Mouse (Mus musculus) hindbrain, embryonic 13.5 days (tissue): ENCODE measurements around the gene Hadhb. TPM values are rescaled to one million over a fixed set of nuclear protein-coding genes. Genes with fewer than 3 reads are reported as not detected.

Source experiments
- ATAC-seq: fragments of 200-750 bp; cut with Nextera tagmentation; 2 replicates; pipeline ENCODE4 v1.8.0; 2017; ENCODE audit warnings: moderate TSS enrichment; ENCODE audit not compliant: low FRiP score
- H3K27ac ChIP-seq: fragments of 300-500 bp; sonication (generic); 2 replicates; pipeline ENCODE4 v1.5.1; 2015; ENCODE audit warnings: inconsistent platforms, mild to moderate bottlenecking, moderate library complexity
- H3K27me3 ChIP-seq: fragments of 300-500 bp; sonication (generic); 2 replicates; pipeline ENCODE4 v1.6.1; 2015; ENCODE audit warnings: mild to moderate bottlenecking, inconsistent platforms
- H3K36me3 ChIP-seq: fragments of 300-500 bp; sonication (generic); 2 replicates; pipeline ENCODE4 v1.6.1; 2015; ENCODE audit warnings: mild to moderate bottlenecking, inconsistent platforms
- H3K4me1 ChIP-seq: fragments of 300-500 bp; sonication (generic); replicated peaks from 2 replicates; pipeline ENCODE4 v1.6.1; 2015; ENCODE audit warnings: inconsistent platforms
- H3K4me2 ChIP-seq: fragments of 300-500 bp; sonication (generic); 2 replicates; pipeline ENCODE4 v1.6.1; 2015; ENCODE audit warnings: inconsistent platforms, mild to moderate bottlenecking, moderate library complexity
- H3K4me3 ChIP-seq: fragments of 300-500 bp; sonication (generic); 2 replicates; pipeline ENCODE4 v1.5.1; 2015; ENCODE audit warnings: mild to moderate bottlenecking, inconsistent platforms
- H3K9ac ChIP-seq: fragments of 300-500 bp; sonication (generic); 2 replicates; pipeline ENCODE4 v1.6.1; 2015; ENCODE audit warnings: mild to moderate bottlenecking, inconsistent platforms
- H3K9me3 ChIP-seq: fragments of 300-500 bp; sonication (generic); 2 replicates; pipeline ENCODE4 v1.6.1; 2016; ENCODE audit warnings: inconsistent platforms
- WGBS: fragments of 180-500 bp; shearing (Covaris S2); methylation state at CpG from one replicate; pipeline ENCODE4 v1.1.7; 2015; 5-methylcytosine and 5-hydroxymethylcytosine counted together
- microRNA counts: library from miRNA; unstranded; fragments of <30 nt; microRNA quantifications from one replicate; lab custom pipeline; 2016
- microRNA-seq: library from miRNA; unstranded; fragments of <30 nt; microRNA quantifications from one replicate; pipeline ENCODE4, GENCODE M21; 2016
- polyA plus RNA-seq: library from polyadenylated mRNA; unstranded; fragments of >200 nt; fragmentation: Nextera tagmentation; extraction: Ambion mirVana; gene quantifications from 2 replicates; pipeline ENCODE4 v1.2.1, GENCODE M21; 2015

The Hadhb gene
- polyA plus RNA-seq, 1 experiment from 2014 or later = 70.7 TPM

- Histone ChIP-seq H3K27me3 (no peaks in the 10 kb centered on the region), H3K27ac (peak overlapping the region; percentile 90), H3K9ac (peak overlapping the region; percentile 81), H3K36me3 (peaks cover 9% of the 10 kb centered on the region), H3K4me2 (peak overlapping the region; percentile 89), H3K9me3 (no peaks in the 10 kb centered on the region), H3K4me1 (peaks cover 36% of the 10 kb centered on the region), H3K4me3 (peak overlapping the region; percentile 75)
- no peak; the same call in 1 of the 2 replicates for ATAC-seq
- 41% methylated on average over 16 of the region's 16 CpGs for WGBS
Observed at GRCm38 (mm10) chr5:30231891-30232270, 76.8 kb downstream of the Hadhb start.

GRCm38 (mm10) chr5:30232271-30232971 lies 77.4 kb downstream of the Hadhb start, which contains the start of gene Selenoi:
TSS of gene Selenoi (plus strand) at chr5:30232581.
- H3K4me3 ChIP-seq = peak within 1 kb of the TSS; percentile 75
- H3K4me2 ChIP-seq = peak within 1 kb of the TSS; percentile 89
- under 1% methylated on average over 71 of the region's 71 CpGs for WGBS
- H3K27ac ChIP-seq = peak within 1 kb of the TSS; percentile 95
- H3K9me3 ChIP-seq = no peaks in the 10 kb centered on the region
- no peaks in the 10 kb centered on the region for H3K27me3 ChIP-seq
- peak; percentile 99 for ATAC-seq
- H3K9ac ChIP-seq = peak within 1 kb of the TSS; percentile 91
- peaks cover 9% of the 10 kb centered on the region for H3K36me3 ChIP-seq
- H3K4me1 ChIP-seq = peaks cover 36% of the 10 kb centered on the region

- H3K9ac ChIP-seq = peak overlapping the region; percentile 91
- H3K27ac ChIP-seq = peak overlapping the region; percentile 95
- H3K4me1 ChIP-seq = peaks cover 36% of the 10 kb centered on the region
- H3K27me3 ChIP-seq = no peaks in the 10 kb centered on the region
- no peak for ATAC-seq
- peaks cover 9% of the 10 kb centered on the region for H3K36me3 ChIP-seq
- WGBS = 3% methylated on average over 15 of the region's 15 CpGs
- H3K4me3 ChIP-seq = peak overlapping the region; percentile 75
- peak overlapping the region; percentile 89 for H3K4me2 ChIP-seq
- no peaks in the 10 kb centered on the region for H3K9me3 ChIP-seq
Observed at GRCm38 (mm10) chr5:30233042-30233441, 78.0 kb downstream of the Hadhb start.

DNA sequence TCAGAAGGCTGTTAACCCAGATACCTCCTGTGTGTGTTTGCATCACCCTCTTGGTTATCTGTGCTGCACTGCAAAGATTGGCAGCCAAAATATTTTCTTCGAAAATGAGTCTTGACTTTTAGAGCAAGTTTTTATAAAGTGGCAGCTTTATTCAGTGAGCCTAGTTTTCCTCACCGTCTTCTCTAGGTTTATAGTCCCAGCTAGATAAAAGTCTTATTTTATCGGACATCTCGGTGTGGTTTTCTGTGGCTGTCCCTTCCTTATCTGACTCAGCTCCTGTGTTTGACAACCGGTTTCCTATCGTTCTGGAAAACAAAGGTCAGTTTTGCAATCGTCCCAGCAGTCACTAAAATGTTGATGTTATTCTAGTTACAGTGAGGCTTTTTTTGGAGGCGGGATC lies 78.9 kb downstream of the Hadhb start:
- 65% methylated on average over 8 of the region's 8 CpGs for WGBS
- peak overlapping the region; percentile 91 for H3K9ac ChIP-seq

More for the DNA sequence above, 78.9 kb downstream of the Hadhb start:
- no peak for ATAC-seq
- Histone ChIP-seq H3K4me2 (peak overlapping the region; percentile 89), H3K36me3 (peaks cover 9% of the 10 kb centered on the region), H3K27me3 (no peaks in the 10 kb centered on the region), H3K4me3 (peak overlapping the region; percentile 75), H3K9me3 (no peaks in the 10 kb centered on the region), H3K4me1 (peaks cover 36% of the 10 kb centered on the region), H3K27ac (no peak overlapping the region)

MicroRNAs within 50 kb of the gene (microRNA counts, 519-probe panel; counts per million panel counts)
- 51.3 counts per million for microRNA mmu-miR-1960 (lab: Ali Mortazavi, UCI)

Small RNA genes lying within 50 kb of the gene (microRNA-seq; reads per million reads assigned to microRNA genes)
- 1.2 reads per million for gene Mir1960

Other genes with a start within 250 kb of the Hadhb start
- not detected in 2 replicates for gene Il6, start 142.1 kb upstream of the Hadhb start, polyA plus RNA-seq
- 67.9 and 68.8 TPM in 2 replicates for gene Tyms, start 81.6 kb upstream of the Hadhb start, polyA plus RNA-seq
- 14.0 and 15.0 TPM in 2 replicates for gene Garem2, start 50.1 kb upstream of the Hadhb start, polyA plus RNA-seq
- 6.4 and 7.2 TPM in 2 replicates for gene 3110082J24Rik, start 49.2 kb upstream of the Hadhb start, polyA plus RNA-seq
- 76.1 and 84.3 TPM in 2 replicates for gene Hadha, start 86 bp upstream of the Hadhb start, polyA plus RNA-seq
- not detected in 2 replicates for gene Adgrf3, start 50.5 kb downstream of the Hadhb start, polyA plus RNA-seq
- gene Selenoi, start 77.3 kb downstream of the Hadhb start, polyA plus RNA-seq = 24.9 and 25.2 TPM in 2 replicates
- gene Drc1, start 126.1 kb downstream of the Hadhb start, polyA plus RNA-seq = 3.4 and 4.4 TPM in 2 replicates